Mouse (Mus musculus) G1E (cell line): Measurements from ENCODE around the gene Adrb1.

ENCODE experiments used
- CTCF ChIP-seq: IDR thresholded peaks from 2 replicates; pipeline ENCODE4 v1.5.1; 2012; ENCODE audit warnings: low read depth, low read length, inconsistent platforms, mixed read lengths
- GATA1 ChIP-seq: IDR thresholded peaks from 2 replicates; pipeline ENCODE4 v1.6.1; 2012; ENCODE audit warnings: borderline replicate concordance, low read length, inconsistent platforms, mixed read lengths
- POLR2AphosphoS5 ChIP-seq: IDR thresholded peaks from 2 replicates; pipeline ENCODE4 v1.6.1; 2012; ENCODE audit warnings: low read depth, low read length, inconsistent platforms; ENCODE audit not compliant: insufficient replicate concordance

- TF ChIP-seq POLR2AphosphoS5 (no peak), CTCF (no peak), GATA1 (no peak)
Measured at GRCm38 (mm10) chr19:56689493-56689892, 32.5 kb upstream of the Adrb1 start.
